ENCODE assay signal across 13 mouse cellular contexts in the genomic region with DNA sequence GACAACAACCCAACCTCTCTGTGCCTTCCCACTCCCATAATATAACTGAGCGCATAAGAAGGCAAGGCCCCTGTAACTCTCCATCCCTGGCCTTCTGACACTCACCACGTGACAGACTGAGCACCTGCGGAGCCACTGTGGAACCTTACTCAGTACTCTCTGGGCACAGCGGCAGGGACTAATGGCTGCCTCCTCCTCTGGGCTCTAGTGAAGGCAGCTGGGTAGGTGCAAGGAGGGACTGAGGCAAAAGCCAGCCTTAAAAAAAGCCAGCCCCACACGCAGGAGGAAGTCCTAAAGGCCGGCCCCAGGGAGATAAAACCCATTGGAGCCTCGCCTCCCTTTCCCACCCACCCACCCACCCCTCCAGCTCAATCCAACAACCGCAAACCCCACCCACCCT. TPM values are rescaled to one million over a fixed set of nuclear protein-coding genes. Genes with fewer than 3 reads are reported as not detected.
A peak's percentile ranks its signal among the peaks of the same experiment; 100 is the strongest.
DNase-seq lines count a peak whose midpoint lies in the region; ATAC-seq and TF ChIP-seq lines count a peak whose summit lies in the region.
"Had no signal": no experiment of that assay in that cellular context is flagged by ENCODE, and none has a peak within 500 bp of the region (broad histone marks: within the 10 kb centered on the region; RNA-seq: fewer than 3 reads in every experiment).

No protein-coding gene starts in this region.

- 0 out of 2 replicates have a peak overlapping the region, but pooled peaks have one; percentile 20 for H3K9ac ChIP-seq in hindbrain, embryonic 14.5 days
- H3K9ac ChIP-seq in hindbrain, embryonic 16.5 days (ENCODE audit: low read depth, low read length), result no peak overlapping the region
- peak overlapping the region; percentile 60; the same call in 1 of the 2 replicates for H3K9ac ChIP-seq in ES-E14 (ENCODE audit: insufficient read depth, low read depth, low read length, poor library complexity, severe bottlenecking)
- no peak overlapping the region for H3K9ac ChIP-seq in embryonic facial prominence, embryonic 15.5 days
- peak overlapping the region; percentile 63 for H3K9ac ChIP-seq in liver, embryonic 14.5 days (replicated peaks)

- ATAC-seq in hindbrain, embryonic 14.5 days (ENCODE audit: low FRiP score), result no peak
- no peak for ATAC-seq in hindbrain, embryonic 16.5 days
- ATAC-seq in embryonic facial prominence, embryonic 15.5 days (ENCODE audit: insufficient number of reproducible peaks, low FRiP score, low TSS enrichment, low read depth), result no peak
- ATAC-seq in liver, embryonic 14.5 days (ENCODE audit: insufficient read depth), result peak; percentile 59
- ATAC-seq: intestine, embryonic 16.5 days had no signal

- 25% methylated on average over 8 of the region's 8 CpGs for WGBS in hindbrain, embryonic 14.5 days
- 24% methylated on average over 8 of the region's 8 CpGs for WGBS in hindbrain, embryonic 16.5 days
- whole genome bisulfite sequencing in embryonic facial prominence, embryonic 15.5 days, result 42% methylated on average over 8 of the region's 8 CpGs
- 13% methylated on average over 8 of the region's 8 CpGs for WGBS in liver, embryonic 14.5 days (ENCODE audit: insufficient replicate concordance)

- H3K4me2 ChIP-seq in hindbrain, embryonic 14.5 days (replicated peaks), result no peak overlapping the region
- no peak overlapping the region for H3K4me2 ChIP-seq in hindbrain, embryonic 16.5 days (ENCODE audit: low read length)
- no peak overlapping the region for H3K4me2 ChIP-seq in embryonic facial prominence, embryonic 15.5 days (replicated peaks)
- H3K4me2 ChIP-seq in liver, embryonic 14.5 days (ENCODE audit: low read depth), result peak overlapping the region; percentile 77

- H3K27ac ChIP-seq in hindbrain, embryonic 14.5 days, result no peak overlapping the region
- no peak overlapping the region; the same call in 1 of the 2 replicates for H3K27ac ChIP-seq in hindbrain, embryonic 16.5 days (ENCODE audit: low read depth, low read length)
- H3K27ac ChIP-seq in ES-E14 (ENCODE audit: insufficient read depth, low read depth, low read length, poor library complexity, severe bottlenecking), result peak overlapping the region; percentile 76
- 0 out of 2 replicates have a peak overlapping the region, but pooled peaks have one; percentile 1 for H3K27ac ChIP-seq in embryonic facial prominence, embryonic 15.5 days (replicated peaks)
- H3K27ac ChIP-seq in liver, embryonic 14.5 days, result peak overlapping the region; percentile 94
- H3K27ac ChIP-seq: heart, adult 2 months had no signal

- H3K9me3 ChIP-seq in hindbrain, embryonic 14.5 days (ENCODE audit: control insufficient read depth, low read length), result no peaks in the 10 kb centered on the region
- no peaks in the 10 kb centered on the region for H3K9me3 ChIP-seq in hindbrain, embryonic 16.5 days (ENCODE audit: control insufficient read depth, low read length)
- no peaks in the 10 kb centered on the region for H3K9me3 ChIP-seq in ES-E14 (ENCODE audit: control insufficient read depth, insufficient read depth, low read depth, low read length)
- H3K9me3 ChIP-seq in embryonic facial prominence, embryonic 15.5 days (replicated peaks), result no peaks in the 10 kb centered on the region
- no peaks in the 10 kb centered on the region for H3K9me3 ChIP-seq in liver, embryonic 14.5 days (ENCODE audit: control insufficient read depth, low read length)

- DNase-seq in hindbrain, embryonic 14.5 days (ENCODE audit: low spot score), result no peak
- no peak for DNase-seq in ES-E14 (ENCODE audit: low read depth, low spot score)
- DNase-seq in liver, embryonic 14.5 days (ENCODE audit: low read depth in 3 of 3, low spot score in 3 of 3), result no peak
- no peak for DNase-seq in gastrocnemius, adult 8-10 months (ENCODE audit: low spot score in 2 of 2)
- no peak for DNase-seq in urinary bladder, postnatal 36 days (ENCODE audit: low spot score in 2 of 2)
- DNase-seq in gastrocnemius, postnatal 10 days, result no peak
- DNase-seq: heart, adult 2 months; lung, adult 2 months; thymus, postnatal 14 days had no signal

- TF ChIP-seq EP300 in liver, embryonic 14.5 days (IDR thresholded peaks at IDR 0.05; ENCODE audit: low read depth), result no peak

- TF ChIP-seq CTCF in liver, embryonic 14.5 days (IDR thresholded peaks at IDR 0.05; ENCODE audit: low read depth), result no peak

- in situ Hi-C loops in ES-E14 (cut with MboI; ENCODE audit: low sequenced_read_pairs in 2 of 2, unreplicated experiment in 2 of 2), result no loop called here

- H3K4me3 ChIP-seq in hindbrain, embryonic 14.5 days (replicated peaks; ENCODE audit: low read length), result no peak overlapping the region
- no peak overlapping the region for H3K4me3 ChIP-seq in hindbrain, embryonic 16.5 days (ENCODE audit: low read length)
- H3K4me3 ChIP-seq in ES-E14 (ENCODE audit: insufficient read depth in 1 of 2, low read depth in 1 of 2, low read length in 2 of 2, poor library complexity in 1 of 2, severe bottlenecking in 1 of 2), result peak overlapping the region; percentile 27 to 50
- H3K4me3 ChIP-seq in embryonic facial prominence, embryonic 15.5 days (replicated peaks), result no peak overlapping the region
- peak overlapping the region; percentile 43 to 55 for H3K4me3 ChIP-seq in liver, embryonic 14.5 days (ENCODE audit: insufficient read depth in 1 of 2, low read depth in 2 of 2, low read length in 2 of 2)
- H3K4me3 ChIP-seq: heart, adult 2 months; myocyte had no signal

- H3K36me3 ChIP-seq in hindbrain, embryonic 14.5 days (replicated peaks; ENCODE audit: control insufficient read depth, insufficient read depth), result peaks cover 12% of the 10 kb centered on the region; the same call in 1 of the 2 replicates
- H3K36me3 ChIP-seq in hindbrain, embryonic 16.5 days (ENCODE audit: control insufficient read depth, insufficient read depth, low read length), result no peaks in the 10 kb centered on the region
- H3K36me3 ChIP-seq in ES-E14 (ENCODE audit: control insufficient read depth, insufficient read depth, low read length, poor library complexity, severe bottlenecking), result no peaks in the 10 kb centered on the region
- peaks cover 10% of the 10 kb centered on the region; the same call in 1 of the 2 replicates for H3K36me3 ChIP-seq in embryonic facial prominence, embryonic 15.5 days
- no peaks in the 10 kb centered on the region for H3K36me3 ChIP-seq in liver, embryonic 14.5 days (replicated peaks; ENCODE audit: control insufficient read depth, insufficient read depth, low read depth)

- H3K4me1 ChIP-seq in hindbrain, embryonic 14.5 days (replicated peaks; ENCODE audit: control insufficient read depth, insufficient read depth, low read length), result peaks cover 68% of the 10 kb centered on the region
- H3K4me1 ChIP-seq in hindbrain, embryonic 16.5 days (ENCODE audit: control insufficient read depth, insufficient read depth, low read depth, low read length), result peaks cover 49% of the 10 kb centered on the region
- peaks cover 14 to 50% of the 10 kb centered on the region in 2 experiments for H3K4me1 ChIP-seq in ES-E14 (ENCODE audit: control insufficient read depth in 2 of 2, insufficient read depth in 2 of 2, low read length in 2 of 2, poor library complexity in 1 of 2)
- H3K4me1 ChIP-seq in embryonic facial prominence, embryonic 15.5 days, result peaks cover 83% of the 10 kb centered on the region
- peaks cover 50 to 53% of the 10 kb centered on the region in 2 experiments for H3K4me1 ChIP-seq in liver, embryonic 14.5 days (replicated peaks; ENCODE audit: control insufficient read depth in 2 of 2, insufficient read depth in 2 of 2, low read length in 1 of 2)

- no peaks in the 10 kb centered on the region for H3K27me3 ChIP-seq in hindbrain, embryonic 14.5 days (ENCODE audit: control insufficient read depth, insufficient read depth, low read length)
- no peaks in the 10 kb centered on the region for H3K27me3 ChIP-seq in hindbrain, embryonic 16.5 days (replicated peaks; ENCODE audit: control insufficient read depth, insufficient read depth, low read length)
- no peaks in the 10 kb centered on the region for H3K27me3 ChIP-seq in embryonic facial prominence, embryonic 15.5 days
- H3K27me3 ChIP-seq in liver, embryonic 14.5 days (ENCODE audit: control insufficient read depth, insufficient read depth, low read length), result no peaks in the 10 kb centered on the region

TF ChIP-seq in ES-E14, 5 proteins besides CTCF, POLR2A, EP300 and RAD21:
- TF ChIP-seq MAFK (IDR thresholded peaks at IDR 0.05; ENCODE audit: insufficient read depth, low read depth, low read length) (no peak), ZC3H11A (IDR thresholded peaks at IDR 0.05; ENCODE audit: borderline replicate concordance, low read depth, low read length) (no peak), CHD2 (IDR thresholded peaks at IDR 0.05; ENCODE audit: low read depth, low read length) (no peak), HCFC1 (IDR thresholded peaks at IDR 0.05; ENCODE audit: borderline replicate concordance, insufficient read depth, low read length) (no peak), ZNF384 (IDR thresholded peaks at IDR 0.05; ENCODE audit: low read depth, low read length) (no peak)

RNA-seq across cellular contexts. Expression of a gene that starts 17.3 kb away (rescaled TPM):
- polyA plus RNA-seq in hindbrain, embryonic 14.5 days (2014; fragmentation: Nextera tagmentation; extraction: Ambion mirVana), result 34.1 and 38.9 TPM in 2 replicates
- polyA plus RNA-seq in hindbrain, embryonic 16.5 days (2015; fragmentation: Nextera tagmentation; extraction: Ambion mirVana), result 19.7 and 23.8 TPM in 2 replicates
- 12.9 and 20.7 TPM in 2 replicates for total RNA-seq in ES-E14 (2012; rRNA removed)
- polyA plus RNA-seq in embryonic facial prominence, embryonic 15.5 days (2015; fragmentation: Nextera tagmentation; extraction: Ambion mirVana), result 39.1 and 43.4 TPM in 2 replicates
- 2.3 and 2.8 TPM in 2 replicates for polyA plus RNA-seq in liver, embryonic 14.5 days (2012; rRNA removed)
- 2.9 and 3.4 TPM in 2 replicates for polyA plus RNA-seq in liver, embryonic 14.5 days (2014; fragmentation: Nextera tagmentation; extraction: Ambion mirVana)
- total RNA-seq in gastrocnemius, adult 8-10 months (2022), result 10 to 100 TPM; 26.0 to 42.3 (median 30.7) TPM
- 10 to 100 TPM; 44.8 to 64.7 TPM for total RNA-seq in gastrocnemius, postnatal 10 days (2021)

Comparison
In these comparisons a context has a peak if more than half of its experiments do, and no peak if none do; other contexts are left out.
1. H3K9ac ChIP-seq: peak in hindbrain, embryonic 14.5 days (single experiment), ES-E14 (single experiment) and liver, embryonic 14.5 days (single experiment); none in hindbrain, embryonic 16.5 days (single experiment) and embryonic facial prominence, embryonic 15.5 days (single experiment).
2. H3K27ac ChIP-seq: peak in ES-E14 (single experiment), embryonic facial prominence, embryonic 15.5 days (single experiment) and liver, embryonic 14.5 days (single experiment); none in hindbrain, embryonic 14.5 days (single experiment) and hindbrain, embryonic 16.5 days (single experiment).
3. H3K4me3 ChIP-seq: peak in ES-E14 (2 of 2) and liver, embryonic 14.5 days (2 of 2); none in hindbrain, embryonic 14.5 days (single experiment), hindbrain, embryonic 16.5 days (single experiment) and embryonic facial prominence, embryonic 15.5 days (single experiment).